ENCODE assay signal across 9 mouse cellular contexts in the genomic region with DNA sequence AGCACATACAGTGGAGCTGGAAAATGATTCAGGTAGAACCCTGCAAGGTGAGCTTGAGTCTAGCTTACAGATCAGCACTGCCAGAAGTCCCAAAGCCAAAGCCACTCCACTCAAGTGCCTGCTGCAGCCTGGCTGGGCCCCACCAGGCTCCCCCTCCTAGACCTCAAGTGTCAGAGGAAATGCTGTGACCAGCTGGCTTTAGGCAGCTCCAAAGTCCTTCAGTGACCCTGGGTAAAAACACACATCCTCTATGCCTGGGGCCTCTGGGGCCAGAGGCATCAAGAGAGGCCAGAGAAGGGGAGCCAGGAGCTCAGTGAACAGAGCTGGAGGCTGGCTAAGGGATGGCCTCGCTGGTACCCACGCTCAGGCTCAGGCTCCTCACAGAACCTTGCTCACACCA. TPM values are rescaled to one million over a fixed set of nuclear protein-coding genes. Genes with fewer than 3 reads are reported as not detected.
DNase-seq lines count a peak whose midpoint lies in the region; ATAC-seq lines count a peak whose summit lies in the region.
"Had no signal": no experiment of that assay in that cellular context is flagged by ENCODE, and none has a peak within 500 bp of the region (broad histone marks: within the 10 kb centered on the region; RNA-seq: fewer than 3 reads in every experiment).

No protein-coding gene starts in this region.

- peaks cover 98% of the 10 kb centered on the region for H3K4me1 ChIP-seq in neural tube, embryonic 12.5 days
- peaks cover 83% of the 10 kb centered on the region for H3K4me1 ChIP-seq in neural tube, embryonic 15.5 days
- H3K4me1 ChIP-seq in limb, embryonic 12.5 days (replicated peaks), result peaks cover 97% of the 10 kb centered on the region
- peaks cover 91% of the 10 kb centered on the region for H3K4me1 ChIP-seq in stomach, embryonic 15.5 days

- H3K36me3 ChIP-seq in neural tube, embryonic 12.5 days, result no peaks in the 10 kb centered on the region
- H3K36me3 ChIP-seq in neural tube, embryonic 15.5 days, result no peaks in the 10 kb centered on the region
- no peaks in the 10 kb centered on the region for H3K36me3 ChIP-seq in limb, embryonic 12.5 days
- no peaks in the 10 kb centered on the region for H3K36me3 ChIP-seq in stomach, embryonic 15.5 days

- WGBS in neural tube, embryonic 12.5 days, result 20% methylated on average over 2 of the region's 2 CpGs
- WGBS in neural tube, embryonic 15.5 days, result 22% methylated on average over 2 of the region's 2 CpGs
- 9% methylated on average over 2 of the region's 2 CpGs for WGBS in limb, embryonic 12.5 days
- 12% methylated on average over 2 of the region's 2 CpGs for WGBS in stomach, embryonic 15.5 days

- H3K9ac ChIP-seq in neural tube, embryonic 12.5 days, result peak overlapping the region; percentile 35; the same call in 1 of the 2 replicates
- H3K9ac ChIP-seq in neural tube, embryonic 15.5 days (replicated peaks), result no peak overlapping the region
- H3K9ac ChIP-seq in limb, embryonic 12.5 days (replicated peaks), result 0 out of 2 replicates have a peak overlapping the region, but pooled peaks have one; percentile 23
- no peak overlapping the region; the same call in 1 of the 2 replicates for H3K9ac ChIP-seq in stomach, embryonic 15.5 days

- peak; percentile 94 for DNase-seq in heart, adult 11 months
- DNase-seq in heart, postnatal 25 days (ENCODE audit: low spot score), result no peak
- no peak for DNase-seq in layer of hippocampus, adult 8-10 months (ENCODE audit: low spot score in 2 of 2)
- no peak for DNase-seq in natural killer cell, adult 2 months (ENCODE audit: low spot score in 2 of 2)

- ATAC-seq in neural tube, embryonic 12.5 days (ENCODE audit: low FRiP score, low read depth), result no peak
- no peak for ATAC-seq in neural tube, embryonic 15.5 days (ENCODE audit: low FRiP score)
- ATAC-seq in limb, embryonic 12.5 days (ENCODE audit: insufficient number of reproducible peaks, insufficient read depth, low FRiP score, low TSS enrichment, low read depth), result no peak
- no peak; the same call in 1 of the 2 replicates for ATAC-seq in stomach, embryonic 15.5 days (ENCODE audit: insufficient read depth, low FRiP score, low read depth)

- no peaks in the 10 kb centered on the region; the same call in 1 of the 2 replicates for H3K27me3 ChIP-seq in neural tube, embryonic 12.5 days (replicated peaks)
- no peaks in the 10 kb centered on the region for H3K27me3 ChIP-seq in neural tube, embryonic 15.5 days (replicated peaks)
- peaks cover 13% of the 10 kb centered on the region for H3K27me3 ChIP-seq in limb, embryonic 12.5 days
- no peaks in the 10 kb centered on the region for H3K27me3 ChIP-seq in stomach, embryonic 15.5 days (replicated peaks)

- no peaks in the 10 kb centered on the region for H3K9me3 ChIP-seq in neural tube, embryonic 12.5 days
- H3K9me3 ChIP-seq in neural tube, embryonic 15.5 days (replicated peaks), result no peaks in the 10 kb centered on the region
- H3K9me3 ChIP-seq in limb, embryonic 12.5 days, result no peaks in the 10 kb centered on the region
- no peaks in the 10 kb centered on the region for H3K9me3 ChIP-seq in stomach, embryonic 15.5 days

- H3K4me2 ChIP-seq in neural tube, embryonic 12.5 days (replicated peaks), result 0 out of 2 replicates have a peak overlapping the region, but pooled peaks have one; percentile 7
- no peak overlapping the region for H3K4me2 ChIP-seq in neural tube, embryonic 15.5 days
- H3K4me2 ChIP-seq in limb, embryonic 12.5 days, result no peak overlapping the region
- H3K4me2 ChIP-seq in stomach, embryonic 15.5 days, result peak overlapping the region; percentile 6; the same call in 1 of the 2 replicates

- intact Hi-C loops in heart, postnatal 25 days (cut with DNase I), result no loop called here

- H3K27ac ChIP-seq in neural tube, embryonic 12.5 days, result no peak overlapping the region
- H3K27ac ChIP-seq in neural tube, embryonic 15.5 days (replicated peaks), result no peak overlapping the region; the same call in 1 of the 2 replicates
- H3K27ac ChIP-seq in limb, embryonic 12.5 days, result peak overlapping the region; percentile 59; the same call in 1 of the 2 replicates
- H3K27ac ChIP-seq in stomach, embryonic 15.5 days, result 0 out of 2 replicates have a peak overlapping the region, but pooled peaks have one; percentile 57

- no peak overlapping the region for H3K4me3 ChIP-seq in neural tube, embryonic 12.5 days
- no peak overlapping the region for H3K4me3 ChIP-seq in neural tube, embryonic 15.5 days (replicated peaks)
- no peak overlapping the region for H3K4me3 ChIP-seq in limb, embryonic 12.5 days (replicated peaks)
- H3K4me3 ChIP-seq in stomach, embryonic 15.5 days (replicated peaks), result no peak overlapping the region

RNA-seq across cellular contexts. Expression of gene Pmepa1, which starts 25.9 kb away (rescaled TPM):
- 10 to 100 TPM; 28.2 to 31.9 TPM for total RNA-seq in heart, postnatal 25 days (2021)
- polyA plus RNA-seq in neural tube, embryonic 12.5 days (2016; fragmentation: Nextera tagmentation; extraction: Ambion mirVana), result 6.6 and 7.4 TPM in 2 replicates
- 4.5 and 4.6 TPM in 2 replicates for polyA plus RNA-seq in neural tube, embryonic 15.5 days (2015; fragmentation: Nextera tagmentation; extraction: Ambion mirVana)
- 3.3 and 4.0 TPM in 2 replicates for polyA plus RNA-seq in limb, embryonic 12.5 days (2016; fragmentation: Nextera tagmentation; extraction: Ambion mirVana)
- polyA plus RNA-seq in stomach, embryonic 15.5 days (2015; fragmentation: Nextera tagmentation; extraction: Ambion mirVana), result 7.3 and 7.5 TPM in 2 replicates
- total RNA-seq in layer of hippocampus, adult 8-10 months (2022), result 10 to 100 TPM; 15.0 to 37.8 (median 25.3) TPM

RNA-seq across cellular contexts. Expression of gene Zbp1, which starts 31.7 kb away (rescaled TPM):
- total RNA-seq in heart, postnatal 25 days (2021), result 1 to 10 TPM in 1 of 2 experiments, under 1 TPM in 1; 0.26 to 1.5 TPM
- polyA plus RNA-seq in neural tube, embryonic 12.5 days (2016; fragmentation: Nextera tagmentation; extraction: Ambion mirVana), result 0.28 and 0.32 TPM in 2 replicates
- 0.08 and 3.6 TPM in 2 replicates for polyA plus RNA-seq in neural tube, embryonic 15.5 days (2015; fragmentation: Nextera tagmentation; extraction: Ambion mirVana)
- polyA plus RNA-seq in limb, embryonic 12.5 days (2016; fragmentation: Nextera tagmentation; extraction: Ambion mirVana), result not detected in 2 replicates
- polyA plus RNA-seq in stomach, embryonic 15.5 days (2015; fragmentation: Nextera tagmentation; extraction: Ambion mirVana), result 0.93 and 1.3 TPM in 2 replicates
- total RNA-seq in layer of hippocampus, adult 8-10 months (2022), result 1 to 10 TPM in 2 of 4 experiments, not detected in 2; 1.5 to 2.5 TPM
- total RNA-seq: layer of hippocampus, postnatal 25 days had no signal

Comparison
In these comparisons a context has a peak if more than half of its experiments do, and no peak if none do; other contexts are left out.
1. H3K4me2 ChIP-seq: peak in neural tube, embryonic 12.5 days (single experiment) and stomach, embryonic 15.5 days (single experiment); none in neural tube, embryonic 15.5 days (single experiment) and limb, embryonic 12.5 days (single experiment).
2. H3K9ac ChIP-seq: peak in neural tube, embryonic 12.5 days (single experiment) and limb, embryonic 12.5 days (single experiment); none in neural tube, embryonic 15.5 days (single experiment) and stomach, embryonic 15.5 days (single experiment).
3. H3K27ac ChIP-seq: peak in limb, embryonic 12.5 days (single experiment) and stomach, embryonic 15.5 days (single experiment); none in neural tube, embryonic 12.5 days (single experiment) and neural tube, embryonic 15.5 days (single experiment).